18 mouse cellular contexts compared by ENCODE assay signal in genomic region chr11:44710861-44711260, GRCm38 (mm10).
"Had no signal": no experiment of that assay in that cellular context is flagged by ENCODE, and none has a peak within 500 bp of the region (broad histone marks: within the 10 kb centered on the region; RNA-seq: fewer than 3 reads in every experiment).

No protein-coding gene starts in this region.

- DNase-seq: liver, embryonic 13.5 days; liver, postnatal 0 days; lung, adult 2 months; lung, postnatal 10 days; lung, postnatal 36 days; right cerebral cortex, postnatal 14 days; thymus, adult 2 months; thymus, postnatal 25 days; thymus, postnatal 4 days had no signal

- H3K4me2 ChIP-seq: liver, embryonic 13.5 days; liver, embryonic 15.5 days; midbrain, embryonic 11.5 days; midbrain, embryonic 13.5 days; midbrain, embryonic 15.5 days; neural tube, embryonic 12.5 days; stomach, embryonic 15.5 days had no signal

- H3K36me3 ChIP-seq: liver, embryonic 13.5 days; liver, embryonic 15.5 days; midbrain, embryonic 13.5 days; midbrain, embryonic 15.5 days; neural tube, embryonic 12.5 days; stomach, embryonic 15.5 days had no signal

- H3K4me1 ChIP-seq: liver, embryonic 13.5 days; liver, embryonic 15.5 days; megakaryocyte, embryonic 14.5 days had no signal

- H3K27me3 ChIP-seq: liver, embryonic 13.5 days; liver, embryonic 15.5 days; megakaryocyte, embryonic 14.5 days; midbrain, embryonic 13.5 days; midbrain, embryonic 15.5 days; neural tube, embryonic 12.5 days; stomach, embryonic 15.5 days had no signal

- ATAC-seq: liver, postnatal 0 days; midbrain, embryonic 13.5 days; midbrain, embryonic 15.5 days had no signal

- H3K27ac ChIP-seq: liver, embryonic 13.5 days; liver, embryonic 15.5 days; macrophage; midbrain, embryonic 13.5 days; midbrain, embryonic 15.5 days; neural tube, embryonic 12.5 days; stomach, embryonic 15.5 days; stomach, postnatal 0 days had no signal

- H3K4me3 ChIP-seq: liver, embryonic 13.5 days; liver, embryonic 15.5 days; megakaryocyte, embryonic 14.5 days; midbrain, embryonic 13.5 days; midbrain, embryonic 15.5 days; neural tube, embryonic 12.5 days; stomach, embryonic 15.5 days had no signal

- H3K9me3 ChIP-seq: liver, embryonic 13.5 days; liver, embryonic 15.5 days; megakaryocyte, embryonic 14.5 days; midbrain, embryonic 13.5 days; midbrain, embryonic 15.5 days; neural tube, embryonic 12.5 days; stomach, embryonic 15.5 days had no signal

- H3K9ac ChIP-seq: liver, embryonic 13.5 days; liver, embryonic 15.5 days; liver, postnatal 0 days; midbrain, embryonic 13.5 days; midbrain, embryonic 15.5 days; neural tube, embryonic 12.5 days; stomach, embryonic 15.5 days had no signal
